Mouse (Mus musculus): ENCODE data around the gene Guca1a. TPM values are rescaled to one million over a fixed set of nuclear protein-coding genes. Genes with fewer than 3 reads are reported as not detected.
"Not testable (repeated sequence)": the region's sequence is repeated elsewhere in the genome, so short reads cannot be mapped to it uniquely, and the experiment has no call there.

Gene Guca1a
- polyA plus RNA-seq, 1 experiment, result 1.4 TPM

DNA sequence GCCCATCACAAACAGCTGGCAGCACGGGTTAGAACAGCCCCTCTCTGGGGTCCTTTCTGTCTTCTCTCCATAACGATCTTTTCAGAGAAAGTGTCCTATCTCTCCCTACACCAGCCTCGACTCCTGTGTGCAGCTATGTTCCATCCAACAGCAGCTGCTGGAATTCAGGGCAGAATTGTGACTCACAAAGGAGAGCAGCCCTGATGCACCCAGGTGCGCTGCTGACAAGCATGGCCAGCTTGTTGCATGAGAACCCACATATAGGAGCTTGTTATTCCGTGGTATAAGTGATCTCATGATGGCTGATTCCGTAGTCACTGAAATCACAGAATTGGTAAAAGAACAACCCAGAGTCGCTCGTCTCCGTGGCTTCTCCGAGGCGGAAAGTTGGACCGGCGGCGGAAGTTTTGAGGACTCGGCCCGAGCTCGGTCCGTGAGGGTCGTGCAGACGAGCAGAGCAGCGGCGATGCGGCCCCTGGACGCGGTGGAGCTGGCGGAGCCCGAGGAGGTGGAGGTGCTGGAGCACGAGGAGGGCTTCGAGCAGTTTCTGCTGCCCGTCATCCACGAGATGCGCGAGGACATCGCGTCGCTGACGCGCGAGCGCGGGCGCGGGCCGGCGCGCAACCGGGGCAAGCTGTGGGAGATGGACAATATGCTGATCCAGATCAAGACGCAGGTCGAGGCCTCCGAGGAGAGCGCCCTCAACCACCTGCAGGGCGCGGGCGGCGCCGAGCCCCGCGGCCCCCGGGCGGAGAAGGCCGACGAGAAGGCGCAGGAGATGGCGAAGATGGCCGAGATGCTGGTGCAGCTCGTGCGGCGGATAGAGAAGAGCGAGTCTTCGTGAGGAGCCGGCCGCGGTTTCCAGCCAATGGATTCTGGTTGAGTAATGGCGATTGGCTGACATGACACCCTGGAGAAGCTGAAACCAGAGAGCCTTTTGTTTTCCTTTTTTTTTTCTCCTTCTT, 9.8 kb upstream of the Guca1a start:
- not testable (repeated sequence) for DNase-seq (ENCODE audit: low read depth)

GRCm38 (mm10) chr17:47408558-47408898, 8.1 kb upstream of the Guca1a start:
- no peak for DNase-seq (ENCODE audit: low read depth)

DNA sequence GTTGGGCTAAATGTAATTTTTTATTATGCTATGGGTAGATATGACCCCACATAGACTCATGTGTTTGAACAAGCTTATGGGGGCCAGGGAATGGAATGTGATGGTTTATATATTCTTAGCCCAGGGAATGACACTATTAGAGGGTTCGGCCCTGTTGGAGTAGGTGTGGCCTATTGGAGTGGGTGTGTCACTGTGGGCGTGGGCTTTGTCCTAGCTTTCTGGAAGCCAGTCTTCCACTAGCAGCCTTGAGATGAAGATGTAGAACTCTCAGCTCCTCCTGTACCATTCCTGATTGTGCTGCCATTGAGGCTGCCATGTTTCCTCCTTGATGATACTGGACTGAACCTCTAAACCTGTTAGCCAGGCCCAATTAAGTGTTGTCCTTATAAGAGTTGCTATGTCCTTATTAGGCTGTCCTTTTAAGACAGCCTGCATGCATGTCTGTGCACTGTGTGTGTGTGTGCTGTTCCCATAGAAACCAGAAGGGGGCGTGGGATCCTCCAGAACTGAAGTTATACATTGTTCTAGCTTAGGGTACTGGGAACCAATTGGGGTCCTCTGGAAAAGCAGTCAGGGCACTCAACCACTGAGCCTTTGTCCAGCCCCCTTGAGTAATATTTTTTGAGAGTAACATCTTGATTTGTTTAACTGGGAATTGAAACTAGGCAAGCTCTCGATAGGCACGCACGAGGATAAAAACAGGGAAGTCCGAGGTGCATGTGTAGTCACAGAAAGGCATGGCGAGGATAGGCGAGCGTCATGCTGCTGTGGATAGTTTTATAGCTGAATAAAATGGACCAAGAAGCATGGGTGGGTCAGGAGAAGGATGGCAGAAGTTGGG, 7.6 kb upstream of the Guca1a start:
- DNase-seq (ENCODE audit: low read depth), result no peak

DNA sequence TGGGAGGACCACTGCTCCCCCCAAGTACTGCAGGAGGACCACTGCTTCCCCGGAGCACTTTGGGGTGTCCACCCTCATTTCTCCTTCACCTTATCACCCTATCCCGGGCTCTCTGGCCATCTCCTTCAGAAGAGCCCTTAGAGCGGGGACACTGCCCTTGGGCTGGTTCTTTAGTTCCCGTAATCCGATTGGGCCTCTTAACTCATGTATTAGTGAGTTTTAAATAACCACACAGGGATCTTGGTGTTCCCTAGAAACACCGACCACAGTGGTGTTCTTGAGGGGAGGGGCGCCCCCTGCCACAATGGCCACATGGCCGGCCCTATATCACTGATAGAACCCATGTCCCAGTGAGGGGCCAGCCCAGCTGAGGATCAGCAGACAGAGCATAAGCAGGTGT, 1.3 kb downstream of the Guca1a start:
- no peak for DNase-seq (ENCODE audit: low read depth)

- peak; percentile 22 for DNase-seq (ENCODE audit: low read depth)
Observed at GRCm38 (mm10) chr17:47395376-47395913, 4.9 kb downstream of the Guca1a start.

DNA sequence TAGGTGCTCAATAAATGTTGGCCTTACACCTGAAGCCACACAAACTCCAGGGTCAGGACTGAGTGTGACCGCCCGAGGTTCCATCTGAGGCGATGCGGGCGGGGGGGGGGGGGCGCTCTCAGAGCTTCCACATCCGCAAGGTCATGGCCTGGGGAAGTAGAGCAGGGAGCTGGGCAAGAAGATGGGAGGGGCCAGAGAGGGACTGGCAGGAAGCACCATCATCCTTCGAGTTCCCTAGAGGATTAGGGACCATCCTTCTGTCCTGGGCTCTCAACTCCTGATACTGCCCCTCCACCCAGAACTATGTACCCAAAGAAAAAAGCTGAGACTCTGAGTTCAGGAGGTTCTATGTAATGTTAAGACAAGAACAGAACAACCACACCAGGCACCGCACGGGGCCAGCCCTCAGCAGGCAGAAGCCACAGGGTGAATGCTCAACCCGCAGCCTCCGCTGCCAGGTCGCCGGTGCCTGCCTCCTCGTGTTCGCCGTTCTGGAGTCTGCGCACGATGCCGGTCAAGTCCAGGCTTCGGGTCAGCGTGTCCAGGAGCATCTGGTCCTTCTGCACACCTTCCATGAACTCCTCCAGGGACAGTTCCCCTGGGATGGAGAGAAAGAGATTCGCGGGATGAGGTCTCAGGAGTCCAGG, 6.0 kb downstream of the Guca1a start:
- no peak for DNase-seq (ENCODE audit: low read depth)

- DNase-seq (ENCODE audit: low read depth), result no peak
Observed at GRCm38 (mm10) chr17:47386649-47387048, 13.7 kb downstream of the Guca1a start.

- DNase-seq (ENCODE audit: low read depth), result no peak
Observed at GRCm38 (mm10) chr17:47385145-47385544, 15.2 kb downstream of the Guca1a start, which contains the start of gene Guca1b. Guca1b (plus strand) TSS chr17:47385393.

GRCm38 (mm10) chr17:47384064-47384463, 16.3 kb downstream of the Guca1a start:
- DNase-seq (ENCODE audit: low read depth), result no peak

DNA sequence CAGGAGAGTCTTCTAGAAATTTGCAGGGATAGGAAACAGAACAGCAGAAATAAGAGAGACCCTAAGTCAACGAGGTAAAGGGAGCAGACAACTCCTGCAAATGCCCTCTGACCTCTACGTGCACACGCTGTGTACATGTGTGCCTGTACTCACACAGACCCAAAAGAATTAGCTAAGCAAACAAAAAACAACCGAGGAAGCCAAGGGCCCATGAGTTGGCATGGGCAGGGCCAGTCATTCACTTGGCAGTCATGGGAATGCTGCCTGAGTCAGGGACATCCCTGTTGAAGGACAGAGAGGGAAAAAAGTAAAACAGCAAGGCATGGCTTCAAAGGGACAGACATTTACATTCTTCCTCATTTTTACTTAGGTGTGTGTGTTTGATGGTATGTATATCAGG, 17.1 kb downstream of the Guca1a start:
- no peak for DNase-seq (ENCODE audit: low read depth)

- no peak for DNase-seq (ENCODE audit: low read depth)
Observed at GRCm38 (mm10) chr17:47381917-47382316, 18.5 kb downstream of the Guca1a start.

GRCm38 (mm10) chr17:47378133-47378532, 22.3 kb downstream of the Guca1a start:
- no peak for DNase-seq (ENCODE audit: low read depth)

DNA sequence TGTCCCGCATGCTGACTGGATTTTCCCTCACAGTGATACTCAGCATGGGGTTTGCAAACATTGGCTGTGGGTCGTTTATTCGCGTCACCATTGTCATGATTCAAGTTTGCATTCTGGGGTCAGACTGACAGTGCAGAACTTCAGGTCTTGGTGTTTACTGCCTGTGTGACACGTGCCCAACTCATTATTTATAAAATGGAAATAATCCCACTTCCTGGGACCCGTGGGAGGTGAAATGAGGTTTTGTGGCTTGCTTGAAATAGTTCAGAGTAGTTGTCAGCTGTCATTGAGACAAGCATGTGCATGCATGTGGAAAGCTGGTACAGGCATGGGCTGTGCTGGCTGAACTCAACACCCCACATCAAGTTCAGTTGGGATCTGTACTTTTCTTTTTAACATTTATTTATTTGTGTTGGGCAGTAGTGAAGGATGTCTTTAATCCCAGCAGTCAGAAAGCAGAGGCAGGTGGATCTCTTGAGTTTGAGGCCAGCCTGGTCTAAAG, 23.6 kb downstream of the Guca1a start:
- no peak for DNase-seq (ENCODE audit: low read depth)

GRCm38 (mm10) chr17:47373991-47374390, 26.4 kb downstream of the Guca1a start:
- no peak for DNase-seq (ENCODE audit: low read depth)

- DNase-seq (ENCODE audit: low read depth), result no peak
Observed at GRCm38 (mm10) chr17:47371451-47371850, 28.9 kb downstream of the Guca1a start.

GRCm38 (mm10) chr17:47369087-47369443, 31.3 kb downstream of the Guca1a start:
- DNase-seq (ENCODE audit: low read depth), result no peak

- DNase-seq (ENCODE audit: low read depth), result peak; percentile 31
Observed at GRCm38 (mm10) chr17:47368401-47369086, 31.8 kb downstream of the Guca1a start, which contains the start of gene Mrps10. Mrps10 (plus strand) TSS chr17:47368887.

DNA sequence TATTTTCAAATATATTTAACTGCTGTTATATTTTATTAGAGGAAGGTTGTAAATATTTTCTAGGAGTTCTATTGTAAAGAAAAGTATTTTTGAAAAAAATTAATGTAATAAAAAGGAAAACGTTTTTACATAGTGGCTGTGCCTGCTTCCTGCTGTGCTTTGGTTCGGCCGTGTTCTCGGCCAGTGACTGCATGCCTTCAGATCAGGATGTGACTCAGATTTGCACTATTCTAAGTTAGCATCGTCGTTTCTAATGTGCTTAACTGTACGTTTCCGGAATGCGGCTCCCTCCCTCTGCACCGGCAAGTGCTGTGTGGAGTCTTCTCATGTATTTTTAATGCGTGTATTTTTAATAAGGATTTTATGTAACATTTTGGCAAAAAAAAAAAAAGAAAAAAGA, 39.0 kb downstream of the Guca1a start:
- DNase-seq (ENCODE audit: low read depth), result no peak

- no peak for DNase-seq (ENCODE audit: low read depth)
Observed at GRCm38 (mm10) chr17:47359964-47360363, 40.4 kb downstream of the Guca1a start.

DNA sequence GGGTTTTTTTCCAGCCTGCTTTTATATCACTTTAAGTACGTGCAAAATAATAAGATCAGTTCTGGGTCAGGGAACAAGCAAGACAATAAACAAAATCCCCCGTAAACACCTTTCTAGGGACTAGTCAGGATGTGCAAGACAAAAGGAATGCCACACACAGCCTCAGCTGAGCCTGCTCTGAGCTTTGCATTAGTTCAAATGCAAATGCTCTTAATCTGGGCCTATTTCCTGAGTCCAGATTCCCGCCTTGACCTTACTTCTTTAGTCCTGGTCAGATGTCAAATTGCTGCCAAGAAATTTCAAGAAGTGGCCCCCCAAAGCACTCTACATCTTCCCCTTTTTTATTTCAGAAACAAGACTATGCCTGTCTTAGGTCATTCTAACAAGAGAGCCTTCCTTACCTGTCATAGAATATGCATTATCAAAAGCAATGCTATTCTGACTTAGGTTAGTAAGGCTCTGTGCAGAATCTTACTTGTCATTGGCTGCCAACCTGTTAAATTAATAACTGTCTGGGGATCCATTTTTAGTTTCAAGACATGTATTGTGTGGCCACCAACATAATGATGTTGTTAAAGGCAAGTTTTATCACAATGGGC, 50.6 kb downstream of the Guca1a start:
- DNase-seq (ENCODE audit: low read depth), result no peak

Measured in gonadal fat pad, adult 2 months (tissue).